Mouse (Mus musculus) megakaryocyte, embryonic 14.5 days (primary cell): ENCODE measurements around the gene Cacng5.

Source experiments
- FLI1 ChIP-seq: IDR thresholded peaks from 2 replicates; pipeline ENCODE4 v1.6.1; 2012; ENCODE audit warnings: low read length, inconsistent platforms, mixed read lengths
- GATA1 ChIP-seq: IDR thresholded peaks from 3 replicates; pipeline ENCODE4 v1.6.1; 2012; ENCODE audit warnings: mixed read lengths, low read length, inconsistent platforms, borderline replicate concordance

GRCm38 (mm10) chr11:107849621-107850020 is 65.2 kb downstream of the Cacng5 start:
- TF ChIP-seq GATA1: no peak
- TF ChIP-seq FLI1: no peak
